Mouse (Mus musculus) right cerebral cortex, postnatal 25 days (tissue): Measurements from ENCODE around the gene Ift57.

ENCODE experiments used
- DNase-seq: peaks from one replicate; pipeline ENCODE4 v3.0.0; 2022

Gene Ift57

GRCm38 (mm10) chr16:49760517-49761203 is 61.6 kb downstream of the Ift57 start:
- DNase-seq, result no peak

- no peak for DNase-seq
Observed at GRCm38 (mm10) chr16:49761981-49762380, 62.9 kb downstream of the Ift57 start.

DNA sequence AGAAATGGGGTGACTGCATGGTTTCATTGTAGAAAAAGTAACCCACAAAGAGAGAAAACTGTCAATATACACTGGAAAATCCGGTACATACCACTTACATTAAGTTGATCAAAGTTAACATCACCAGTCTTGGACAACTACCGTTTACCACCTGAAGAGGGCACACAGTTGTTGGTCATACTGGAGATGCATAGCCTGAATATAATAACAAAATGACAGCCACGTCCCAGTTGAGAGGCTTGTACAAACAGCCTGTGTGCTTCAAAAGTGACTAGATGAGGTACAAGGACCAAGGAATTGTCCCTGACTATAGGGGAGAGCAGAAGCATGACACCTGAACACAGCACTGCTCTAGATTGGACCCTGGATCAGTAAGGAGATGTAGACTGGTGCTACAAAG is 67.3 kb downstream of the Ift57 start:
- no peak for DNase-seq

DNA sequence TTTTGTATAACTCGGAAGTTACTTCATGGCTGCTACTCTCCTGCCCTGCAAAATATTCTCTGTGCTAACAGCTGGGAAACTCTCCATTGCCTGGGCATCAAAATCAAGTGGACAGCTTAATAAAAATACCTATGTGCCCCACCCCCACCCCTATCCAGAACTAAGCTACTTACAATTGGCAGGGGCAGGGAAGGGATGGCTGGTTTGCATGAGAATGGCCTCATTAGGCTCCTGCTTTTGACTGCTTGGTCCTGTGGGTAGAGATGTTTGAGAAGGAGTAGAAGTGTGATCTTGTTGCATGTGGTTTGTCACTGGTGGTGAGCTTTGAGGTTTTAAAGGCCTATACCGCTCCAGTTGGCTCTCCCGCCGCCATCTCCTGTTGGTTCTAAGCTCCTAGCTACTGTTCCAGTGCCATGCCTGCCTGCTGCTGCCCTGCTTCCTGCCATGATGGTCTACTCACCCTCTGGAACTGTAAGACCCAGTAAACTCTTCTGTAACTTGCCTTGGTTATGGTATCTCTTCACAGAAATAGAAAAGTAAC is 69.5 kb downstream of the Ift57 start:
- DNase-seq, result no peak

DNA sequence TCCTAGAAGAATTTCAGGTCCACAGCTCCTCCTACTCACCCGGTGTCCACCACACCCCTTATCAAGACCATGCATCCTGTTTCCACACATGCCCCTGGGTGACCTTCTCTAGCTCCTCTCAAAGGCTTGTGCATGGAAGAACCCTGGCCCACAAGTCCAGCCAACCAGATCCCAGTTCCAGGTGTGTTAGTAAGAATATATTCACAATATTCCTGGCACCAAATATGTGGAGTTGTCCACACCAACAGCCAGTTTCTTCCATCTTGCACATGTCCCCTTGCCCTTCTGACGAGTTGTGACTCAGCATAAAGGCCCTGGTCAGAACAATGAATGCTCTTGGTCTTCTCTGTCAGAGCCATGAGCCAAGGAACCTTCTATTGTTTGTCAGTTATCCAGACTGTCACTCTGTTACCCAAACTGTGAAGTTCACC is 70.8 kb downstream of the Ift57 start:
- no peak for DNase-seq

DNA sequence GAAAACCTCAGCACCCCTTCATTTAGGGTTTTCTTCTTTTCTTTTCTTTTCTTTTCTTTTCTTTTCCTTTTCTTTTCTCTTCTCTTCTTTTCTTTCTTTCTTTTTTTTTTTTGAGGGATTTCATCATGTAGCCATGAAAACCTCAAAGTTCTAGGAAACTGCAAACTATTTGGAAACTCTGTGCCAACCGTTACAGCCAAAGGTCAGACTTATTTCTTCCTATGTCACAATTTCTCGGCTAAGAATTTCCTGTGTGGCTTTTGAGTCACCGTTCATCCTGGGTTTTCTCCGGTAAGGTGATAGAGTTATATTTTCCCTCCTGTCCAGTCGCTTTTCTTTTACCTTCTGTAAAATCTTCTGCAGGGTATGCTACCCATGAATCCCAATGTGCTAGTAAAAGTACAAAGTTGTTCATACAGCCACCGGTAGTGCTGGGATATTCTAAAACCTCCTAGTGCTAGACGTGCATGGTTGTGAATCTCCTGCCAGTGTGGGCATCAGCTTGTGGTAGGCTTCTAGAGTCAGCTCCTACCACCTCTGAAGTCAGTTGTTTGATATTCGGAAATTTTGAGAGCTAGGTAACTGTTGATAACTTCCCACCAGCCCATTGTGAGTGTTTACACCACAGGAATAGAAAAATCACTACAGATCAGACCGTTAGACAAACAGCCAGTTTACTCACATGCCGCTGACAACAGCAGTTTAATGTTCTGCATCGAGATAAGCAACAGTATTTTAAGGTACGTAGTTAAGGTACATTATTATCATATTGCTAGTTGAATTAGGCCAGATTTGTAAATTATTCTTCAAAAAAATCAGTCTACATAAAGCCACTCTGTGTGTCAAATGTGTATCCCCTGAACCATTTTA is 71.5 kb downstream of the Ift57 start:
- DNase-seq, result no peak

- DNase-seq, result no peak
Observed at GRCm38 (mm10) chr16:49771609-49772396, 72.8 kb downstream of the Ift57 start.

- no peak for DNase-seq
Observed at GRCm38 (mm10) chr16:49772576-49772975, 73.5 kb downstream of the Ift57 start.

DNA sequence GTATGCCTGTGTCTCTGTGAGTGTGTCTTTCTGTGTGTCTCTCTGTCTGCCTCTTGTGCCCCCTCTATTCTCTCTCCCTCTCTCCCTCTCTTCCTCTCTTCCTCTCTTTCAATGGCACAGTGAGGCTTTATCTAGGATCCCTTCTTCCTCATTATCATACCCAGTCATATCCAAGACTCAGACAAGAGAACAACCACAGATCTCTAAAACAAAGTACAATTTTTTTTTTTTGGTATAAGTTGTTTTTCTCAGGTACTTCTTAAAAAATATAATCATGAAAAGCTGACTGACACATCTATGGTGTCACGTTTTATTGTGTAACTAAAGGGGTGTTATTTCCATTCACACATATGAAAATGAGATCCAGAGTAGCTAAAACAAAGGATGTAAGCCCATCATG is 74.0 kb downstream of the Ift57 start:
- DNase-seq, result no peak

DNA sequence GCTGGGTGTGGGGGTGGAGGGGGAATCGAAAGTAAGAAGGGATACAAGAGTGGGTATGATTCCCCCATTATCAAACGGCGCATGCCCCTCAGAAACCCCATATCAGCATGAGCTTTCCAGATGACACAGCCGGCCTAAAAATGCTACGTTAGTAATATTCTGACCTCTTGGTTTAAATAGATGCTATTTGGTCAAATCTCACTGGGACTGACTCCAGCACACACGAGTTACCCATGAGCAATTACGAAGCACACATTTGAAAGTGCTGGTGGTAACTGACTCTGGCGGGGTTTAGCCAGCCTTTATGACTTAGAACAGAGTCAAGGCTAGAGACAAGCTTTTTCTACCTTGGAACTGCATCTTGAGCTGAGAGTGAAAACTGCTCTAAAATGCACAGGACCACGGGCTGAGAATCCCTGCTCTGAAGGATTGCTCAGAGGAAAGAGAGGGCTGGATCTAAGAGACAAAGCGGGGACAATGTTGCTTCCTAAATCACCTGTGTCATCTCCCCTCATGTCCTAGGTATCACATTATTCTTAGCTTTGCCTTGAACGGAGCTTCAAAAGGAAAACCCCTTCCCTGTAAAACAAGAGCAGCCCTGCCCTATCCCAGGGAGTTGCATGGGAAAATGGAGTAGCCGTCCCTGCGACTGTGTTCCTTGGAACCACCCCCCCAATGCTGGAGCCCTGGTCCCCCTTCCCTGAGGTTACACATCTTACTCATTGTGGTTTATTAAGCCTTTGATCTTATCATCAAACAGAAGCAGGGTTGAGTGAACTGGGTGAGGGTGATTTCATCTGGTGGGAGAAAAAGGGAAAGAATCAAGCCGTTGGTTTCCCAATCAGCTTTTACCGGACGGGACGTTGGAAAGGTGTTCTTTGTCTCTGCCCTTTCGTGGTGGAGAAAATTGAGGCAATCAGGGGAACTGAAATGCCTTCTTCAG is 75.3 kb downstream of the Ift57 start:
- DNase-seq, result no peak

- DNase-seq, result no peak
Observed at GRCm38 (mm10) chr16:49775002-49775966, 76.3 kb downstream of the Ift57 start.

DNA sequence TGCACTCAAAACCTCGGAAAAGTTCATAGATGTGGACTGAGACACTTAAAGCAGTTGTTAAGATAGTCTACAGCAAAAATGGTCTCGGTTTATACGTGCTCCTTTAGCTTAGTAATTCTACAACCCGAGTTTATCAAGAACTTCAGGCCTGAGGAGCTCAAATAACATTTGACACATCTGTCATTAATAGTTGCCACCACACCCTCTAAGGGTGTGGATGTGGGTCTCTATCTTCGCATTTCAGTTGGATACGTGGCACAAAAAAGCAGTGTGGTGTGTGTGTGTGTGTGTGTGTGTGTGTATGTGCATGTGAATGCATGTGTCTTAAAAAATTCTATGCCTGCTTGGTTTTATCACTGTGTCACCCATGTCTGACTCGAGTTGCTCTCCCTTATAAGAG is 77.9 kb downstream of the Ift57 start:
- DNase-seq, result no peak

- no peak for DNase-seq
Observed at GRCm38 (mm10) chr16:49781556-49782156, 82.6 kb downstream of the Ift57 start.

GRCm38 (mm10) chr16:49783369-49783768 is 84.3 kb downstream of the Ift57 start:
- DNase-seq, result no peak

- no peak for DNase-seq
Observed at GRCm38 (mm10) chr16:49786116-49786515, 87.1 kb downstream of the Ift57 start.

GRCm38 (mm10) chr16:49787714-49788113 is 88.7 kb downstream of the Ift57 start:
- DNase-seq, result no peak

GRCm38 (mm10) chr16:49790575-49791465 is 91.8 kb downstream of the Ift57 start:
- DNase-seq, result no peak

- no peak for DNase-seq
Observed at GRCm38 (mm10) chr16:49792446-49792878, 93.4 kb downstream of the Ift57 start.

DNA sequence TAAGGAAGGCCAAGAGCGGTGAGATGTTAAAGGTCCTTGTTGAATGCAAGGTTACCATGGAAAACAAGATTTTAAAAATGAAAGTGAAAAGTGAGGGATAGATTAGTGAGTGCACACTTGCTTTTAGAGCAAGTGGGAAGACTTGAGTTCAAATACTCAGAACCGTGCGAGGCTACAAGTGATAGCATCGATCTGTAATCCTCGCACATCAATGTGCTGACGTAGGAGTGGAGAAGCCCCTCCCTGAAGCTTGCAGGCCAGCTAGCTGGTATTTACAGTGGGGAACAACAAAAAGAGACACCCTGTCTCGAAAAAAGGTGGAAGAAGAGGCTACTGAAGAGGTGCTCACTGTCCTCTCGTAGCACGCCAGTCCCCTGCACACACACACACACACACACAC is 94.6 kb downstream of the Ift57 start:
- no peak for DNase-seq
